Mouse (Mus musculus): ENCODE data around the gene Cul7.

The Cul7 gene

DNA sequence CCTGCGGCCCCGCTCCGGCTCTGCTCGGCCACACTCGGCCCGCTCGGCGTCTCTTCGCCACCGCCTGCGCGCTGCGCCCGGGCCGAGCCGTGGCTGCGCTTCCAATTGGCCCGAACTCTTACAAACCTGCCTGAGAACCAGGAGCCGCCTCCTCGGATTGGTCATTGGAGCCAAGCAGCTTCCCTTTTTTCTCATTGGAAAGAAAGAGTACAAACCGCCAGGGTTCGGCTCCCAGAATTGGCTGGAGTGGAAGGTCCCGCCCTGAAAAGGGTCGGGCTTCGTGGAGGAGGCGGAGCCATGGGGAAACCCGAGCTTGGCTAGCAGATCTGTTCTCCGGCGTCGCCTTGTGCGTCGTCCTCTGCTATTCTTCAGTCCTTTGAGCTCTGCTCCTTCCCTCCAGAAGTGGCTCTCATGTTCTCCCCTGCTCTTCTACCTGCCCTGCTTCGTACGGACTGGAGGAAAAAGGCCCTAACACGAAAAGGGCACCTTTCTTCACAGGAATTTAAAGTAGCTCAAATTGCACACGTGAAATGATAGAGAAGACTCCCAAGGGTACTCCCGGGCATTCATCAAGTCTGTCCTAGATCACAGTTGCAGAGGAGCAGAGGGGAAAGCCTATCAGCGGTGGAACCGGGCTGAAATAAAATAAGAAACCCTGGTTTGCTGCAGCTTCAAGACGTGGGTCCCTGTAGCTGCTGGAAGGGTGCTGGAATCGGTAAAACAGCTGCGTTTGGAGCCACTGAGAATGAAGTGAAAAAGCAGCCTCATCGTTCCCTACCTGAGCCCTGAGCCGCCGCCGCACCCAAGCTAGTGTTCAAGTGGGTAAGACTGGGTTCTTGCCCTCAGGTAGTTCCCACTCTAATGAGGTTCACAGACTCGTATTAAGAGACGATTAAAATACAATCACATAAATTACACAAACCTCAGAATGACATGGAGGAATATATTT, 55.0 kb downstream of the Cul7 start, which contains the start of gene Ppp2r5d:
TSS of gene Ppp2r5d (minus strand) at position 225 of the 949 bp plus-strand sequence.
- DNase-seq = peak; percentile 86

DNA sequence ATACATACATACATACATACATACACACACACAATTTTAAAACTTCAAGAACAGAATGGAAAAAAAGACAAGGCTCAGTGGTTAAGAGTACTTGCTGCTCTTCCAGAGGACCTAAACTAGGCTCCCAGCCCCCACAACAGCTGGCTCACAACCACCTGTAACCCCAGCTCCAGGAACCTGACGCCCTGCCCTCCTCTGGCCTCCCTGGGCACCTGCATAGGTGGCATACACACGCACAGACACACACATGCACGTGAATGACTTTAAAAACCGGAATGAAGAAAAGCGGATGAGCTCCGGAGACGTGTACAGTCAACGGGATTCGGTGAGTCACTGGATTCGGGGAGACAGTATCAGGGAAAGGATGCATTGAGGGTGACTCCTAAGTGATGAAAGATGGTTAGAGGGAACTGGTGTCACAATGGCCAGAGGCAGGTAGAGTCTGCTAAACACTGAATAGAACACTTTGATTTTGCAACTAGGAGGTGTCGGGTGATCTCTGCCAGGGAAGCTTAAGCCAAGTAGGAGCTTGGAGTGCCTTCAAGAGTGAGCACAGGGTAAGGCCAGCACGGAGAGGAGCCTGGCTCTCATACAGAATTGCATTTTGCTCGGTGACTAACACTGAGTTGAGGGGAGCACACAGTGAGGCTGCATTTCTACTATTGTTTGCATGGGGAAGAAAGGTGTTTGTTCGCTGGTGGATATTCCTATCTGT, 56.4 kb downstream of the Cul7 start:
- DNase-seq = no peak

DNA sequence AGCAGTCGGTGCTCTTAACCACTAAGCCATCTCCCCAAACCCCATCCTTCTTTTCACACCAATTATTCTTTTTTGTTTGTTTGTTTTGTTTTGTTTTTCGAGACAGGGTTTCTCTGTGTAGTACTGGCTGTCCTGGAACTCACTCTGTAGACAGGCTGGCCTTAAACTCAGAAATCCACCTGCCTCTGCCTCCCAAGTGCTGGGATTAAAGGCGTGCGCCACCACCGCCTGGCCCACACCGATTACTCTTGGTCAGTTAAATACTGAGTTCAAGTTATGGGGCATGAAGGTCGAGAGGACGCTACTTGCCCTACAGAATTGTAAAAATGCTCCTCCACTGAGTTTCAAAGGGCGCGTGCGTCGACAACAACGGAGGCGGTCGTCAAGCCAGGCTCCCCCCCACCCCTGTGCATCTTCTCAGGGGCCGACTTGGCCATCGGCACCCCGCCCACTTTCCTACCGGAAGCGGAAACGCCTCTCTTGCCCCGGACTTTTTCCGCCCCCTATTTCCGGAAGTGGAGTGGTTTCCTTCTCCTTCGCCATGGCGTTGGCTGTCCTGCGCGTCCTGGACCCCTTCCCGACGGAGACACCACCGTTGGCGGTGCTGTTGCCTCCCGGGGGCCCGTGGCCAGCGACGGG, 60.9 kb downstream of the Cul7 start, which contains the start of gene Pex6:
TSS of gene Pex6 (plus strand) at position 505 of the 639 bp plus-strand sequence.
- peak; percentile 95 for DNase-seq

- DNase-seq = peak; percentile 52
These were observed 61.6 kb downstream of the Cul7 start for GRCm38 (mm10) chr17:46711612-46712271.

GRCm38 (mm10) chr17:46712442-46712841, 62.3 kb downstream of the Cul7 start:
- DNase-seq = no peak

DNA sequence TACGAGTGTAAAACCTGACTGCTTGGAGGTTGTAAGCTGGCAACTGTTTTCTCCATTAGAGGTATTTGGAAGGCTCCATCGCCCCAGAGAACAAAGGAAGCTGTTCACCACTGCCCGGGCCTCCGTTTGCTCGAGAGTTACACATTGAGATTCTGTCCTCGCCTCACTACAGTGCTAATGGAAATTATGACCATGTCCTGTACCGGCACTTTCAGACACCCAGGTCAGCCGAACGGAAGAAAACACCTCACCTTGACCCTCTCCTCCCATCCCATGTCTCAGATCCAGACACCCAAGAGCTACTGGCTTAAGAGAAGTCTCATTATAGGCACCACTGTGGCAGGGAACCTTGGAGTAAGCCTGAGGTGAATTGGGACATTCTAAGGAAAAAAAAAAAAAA, 63.7 kb downstream of the Cul7 start:
- DNase-seq = no peak

Data from right cerebral cortex, postnatal 4 days (tissue).